Mouse (Mus musculus) liver, embryonic 14.5 days (tissue): ENCODE results near the gene Rrbp1.

Source experiments
- CTCF ChIP-seq: IDR thresholded peaks from 2 replicates; pipeline ENCODE4 v1.5.1; 2016; ENCODE audit warnings: antibody characterized with exemption, low read depth, control low read depth
- EP300 ChIP-seq: IDR thresholded peaks from 2 replicates; pipeline ENCODE4 v1.6.1; 2016; ENCODE audit warnings: antibody characterized with exemption, low read depth

- TF ChIP-seq EP300 (no peak), CTCF (no peak)
Observed at GRCm38 (mm10) chr2:143946399-143946798, 64.7 kb downstream of the Rrbp1 start.
